Mouse (Mus musculus): ENCODE measurements at regions not wholly inside any gene's neighbourhood (a gene's known extent, or its start where the extent isn't known, plus 50 kb on each side); places are given as distances from the start of the nearest gene placed in this dataset.
A peak's percentile ranks its signal among the peaks of the same experiment; 100 is the strongest.

GRCm38 (mm10) chr14:64552951-64553350 is 448.9 kb downstream of the Prss52 start:
- Histone ChIP-seq H3K36me3 (ENCODE audit: insufficient read depth, low read length) (no peaks in the 10 kb centered on the region), H3K9me3 (ENCODE audit: low read length) (no peaks in the 10 kb centered on the region), H3K4me2 (ENCODE audit: low read depth, low read length) (no peak overlapping the region), H3K9ac (replicated peaks; ENCODE audit: low read length) (no peak overlapping the region), H3K27me3 (ENCODE audit: insufficient read depth, low read length) (no peaks in the 10 kb centered on the region), H3K27ac (no peak overlapping the region), H3K4me3 (ENCODE audit: low read length) (no peak overlapping the region), H3K4me1 (ENCODE audit: insufficient read depth, low read length) (no peaks in the 10 kb centered on the region)
- ATAC-seq (0 out of 2 replicates have a peak, but pooled peaks have one; percentile 21), DNase-seq (ENCODE audit: low spot score) (peak; percentile 50)
- WGBS: 52% methylated on average over 4 of the region's 4 CpGs
- no peak for TF ChIP-seq CTCF (IDR thresholded peaks at IDR 0.05; ENCODE audit: low read depth)

GRCm38 (mm10) chr14:64556042-64556441 is 452.0 kb downstream of the Prss52 start:
- Histone ChIP-seq H3K27ac (no peak overlapping the region), H3K27me3 (ENCODE audit: insufficient read depth, low read length) (no peaks in the 10 kb centered on the region), H3K36me3 (ENCODE audit: insufficient read depth, low read length) (no peaks in the 10 kb centered on the region), H3K4me2 (ENCODE audit: low read depth, low read length) (no peak overlapping the region), H3K4me3 (ENCODE audit: low read length) (no peak overlapping the region), H3K4me1 (ENCODE audit: insufficient read depth, low read length) (no peaks in the 10 kb centered on the region), H3K9ac (replicated peaks; ENCODE audit: low read length) (no peak overlapping the region), H3K9me3 (ENCODE audit: low read length) (no peaks in the 10 kb centered on the region)
- DNase-seq (ENCODE audit: low spot score) (no peak), ATAC-seq (no peak)
- 80% methylated on average over 7 of the region's 7 CpGs for WGBS
- no peak for TF ChIP-seq CTCF (IDR thresholded peaks at IDR 0.05; ENCODE audit: low read depth)

GRCm38 (mm10) chr14:64557453-64557852 is 453.4 kb downstream of the Prss52 start:
- ATAC-seq (no peak), DNase-seq (ENCODE audit: low spot score) (peak; percentile 27)
- Histone ChIP-seq H3K4me1 (ENCODE audit: insufficient read depth, low read length) (no peaks in the 10 kb centered on the region), H3K9me3 (ENCODE audit: low read length) (no peaks in the 10 kb centered on the region), H3K27me3 (ENCODE audit: insufficient read depth, low read length) (no peaks in the 10 kb centered on the region), H3K9ac (replicated peaks; ENCODE audit: low read length) (no peak overlapping the region), H3K27ac (no peak overlapping the region), H3K4me2 (ENCODE audit: low read depth, low read length) (no peak overlapping the region), H3K4me3 (ENCODE audit: low read length) (no peak overlapping the region), H3K36me3 (ENCODE audit: insufficient read depth, low read length) (no peaks in the 10 kb centered on the region)
- peak; percentile 63 for TF ChIP-seq CTCF (IDR thresholded peaks at IDR 0.05; ENCODE audit: low read depth)
- 71% methylated on average over 6 of the region's 6 CpGs for WGBS

- Histone ChIP-seq H3K27me3 (ENCODE audit: insufficient read depth, low read length) (no peaks in the 10 kb centered on the region), H3K9ac (replicated peaks; ENCODE audit: low read length) (no peak overlapping the region), H3K4me2 (ENCODE audit: low read depth, low read length) (no peak overlapping the region), H3K4me1 (ENCODE audit: insufficient read depth, low read length) (no peaks in the 10 kb centered on the region), H3K27ac (no peak overlapping the region), H3K36me3 (ENCODE audit: insufficient read depth, low read length) (no peaks in the 10 kb centered on the region), H3K4me3 (ENCODE audit: low read length) (no peak overlapping the region), H3K9me3 (ENCODE audit: low read length) (no peaks in the 10 kb centered on the region)
- DNase-seq (ENCODE audit: low spot score) (no peak), ATAC-seq (no peak)
- WGBS: 23% methylated on average over 6 of the region's 6 CpGs
- TF ChIP-seq CTCF (IDR thresholded peaks at IDR 0.05; ENCODE audit: low read depth): no peak
These were observed 464.6 kb downstream of the Prss52 start for GRCm38 (mm10) chr14:64568689-64569088.

GRCm38 (mm10) chr14:64570951-64571350 is 466.9 kb downstream of the Prss52 start:
- Histone ChIP-seq H3K27me3 (ENCODE audit: insufficient read depth, low read length) (no peaks in the 10 kb centered on the region), H3K9ac (replicated peaks; ENCODE audit: low read length) (no peak overlapping the region), H3K4me1 (ENCODE audit: insufficient read depth, low read length) (no peaks in the 10 kb centered on the region), H3K4me2 (ENCODE audit: low read depth, low read length) (no peak overlapping the region), H3K9me3 (ENCODE audit: low read length) (no peaks in the 10 kb centered on the region), H3K4me3 (ENCODE audit: low read length) (no peak overlapping the region), H3K27ac (no peak overlapping the region), H3K36me3 (ENCODE audit: insufficient read depth, low read length) (no peaks in the 10 kb centered on the region)
- peak; percentile 70 for DNase-seq (ENCODE audit: low spot score)
- 52% methylated on average over 7 of the region's 7 CpGs for WGBS
- no peak for TF ChIP-seq CTCF (IDR thresholded peaks at IDR 0.05; ENCODE audit: low read depth)
- no peak; the same call in 1 of the 2 replicates for ATAC-seq

GRCm38 (mm10) chr14:64572756-64573155 is 468.7 kb downstream of the Prss52 start:
- DNase-seq (ENCODE audit: low spot score) (no peak), ATAC-seq (no peak)
- no peak overlapping the region for H3K4me3 ChIP-seq (ENCODE audit: low read length)
- H3K27ac ChIP-seq: no peak overlapping the region
- H3K4me1 ChIP-seq (ENCODE audit: insufficient read depth, low read length): no peaks in the 10 kb centered on the region
- no peaks in the 10 kb centered on the region for H3K27me3 ChIP-seq (ENCODE audit: insufficient read depth, low read length)
- H3K36me3 ChIP-seq (ENCODE audit: insufficient read depth, low read length): no peaks in the 10 kb centered on the region
- H3K4me2 ChIP-seq (ENCODE audit: low read depth, low read length): no peak overlapping the region
- TF ChIP-seq CTCF (IDR thresholded peaks at IDR 0.05; ENCODE audit: low read depth): no peak
- H3K9me3 ChIP-seq (ENCODE audit: low read length): no peaks in the 10 kb centered on the region
- WGBS: 76% methylated on average over 2 of the region's 2 CpGs
- no peak overlapping the region for H3K9ac ChIP-seq (replicated peaks; ENCODE audit: low read length)

GRCm38 (mm10) chr14:64573773-64574172 is 469.7 kb downstream of the Prss52 start:
- H3K9me3 ChIP-seq (ENCODE audit: low read length): no peaks in the 10 kb centered on the region
- no peaks in the 10 kb centered on the region for H3K36me3 ChIP-seq (ENCODE audit: insufficient read depth, low read length)
- peak; percentile 33 for ATAC-seq
- peak overlapping the region; percentile 27 for H3K4me3 ChIP-seq (ENCODE audit: low read length)
- H3K27ac ChIP-seq: peak overlapping the region; percentile 80
- no peaks in the 10 kb centered on the region for H3K27me3 ChIP-seq (ENCODE audit: insufficient read depth, low read length)
- peak overlapping the region; percentile 47 for H3K4me2 ChIP-seq (ENCODE audit: low read depth, low read length)
- no peak for TF ChIP-seq CTCF (IDR thresholded peaks at IDR 0.05; ENCODE audit: low read depth)
- 36% methylated on average over 5 of the region's 5 CpGs for WGBS
- peak overlapping the region; percentile 4; the same call in 1 of the 2 replicates for H3K9ac ChIP-seq (replicated peaks; ENCODE audit: low read length)
- no peaks in the 10 kb centered on the region for H3K4me1 ChIP-seq (ENCODE audit: insufficient read depth, low read length)
- DNase-seq (ENCODE audit: low spot score): no peak
